Mouse (Mus musculus) lung, embryonic 16.5 days (tissue): ENCODE measurements around the gene Brinp3. TPM values are rescaled to one million over a fixed set of nuclear protein-coding genes. Genes with fewer than 3 reads are reported as not detected.

ENCODE experiments used
- ATAC-seq: fragments of 200-750 bp; cut with Nextera tagmentation; 2 replicates; pipeline ENCODE4 v1.8.0; 2017; ENCODE audit warnings: low read depth, mild to moderate bottlenecking, moderate library complexity
- H3K27ac ChIP-seq: fragments of 300-500 bp; sonication (generic); 2 replicates; pipeline ENCODE4 v1.5.1; 2014; ENCODE audit warnings: mild to moderate bottlenecking, control low read depth, low read length
- H3K27me3 ChIP-seq: fragments of 300-500 bp; sonication (generic); 2 replicates; pipeline ENCODE4 v1.6.1; 2014; ENCODE audit warnings: low read depth, low read length, mixed read lengths; ENCODE audit not compliant: control insufficient read depth, insufficient read depth
- H3K36me3 ChIP-seq: fragments of 300-500 bp; sonication (generic); 2 replicates; pipeline ENCODE4 v1.6.1; 2014; ENCODE audit warnings: low read length; ENCODE audit not compliant: control insufficient read depth, insufficient read depth
- H3K4me1 ChIP-seq: fragments of 300-500 bp; sonication (generic); replicated peaks from 2 replicates; pipeline ENCODE4 v1.6.1; 2014; ENCODE audit warnings: low read length, mixed read lengths; ENCODE audit not compliant: control insufficient read depth, insufficient read depth
- H3K4me2 ChIP-seq: fragments of 300-500 bp; sonication (generic); 2 replicates; pipeline ENCODE4 v1.6.1; 2014; ENCODE audit warnings: low read depth, low read length, control low read depth
- H3K4me3 ChIP-seq: fragments of 300-500 bp; sonication (generic); 2 replicates; pipeline ENCODE4 v1.5.1; 2014; ENCODE audit warnings: mild to moderate bottlenecking, low read length, control low read depth
- H3K9ac ChIP-seq: fragments of 300-500 bp; sonication (generic); 2 replicates; pipeline ENCODE4 v1.6.1; 2014; ENCODE audit warnings: low read length, control low read depth
- H3K9me3 ChIP-seq: fragments of 300-500 bp; sonication (generic); 2 replicates; pipeline ENCODE4 v1.6.1; 2016; ENCODE audit warnings: low read length; ENCODE audit not compliant: control insufficient read depth
- WGBS: fragments of 180-500 bp; shearing (Covaris S2); extraction: QIAGEN DNeasy Blood & Tissue Kit; methylation state at CpG from one replicate; pipeline ENCODE4 v1.1.7; 2014; 5-methylcytosine and 5-hydroxymethylcytosine counted together
- polyA plus RNA-seq: library from polyadenylated mRNA; unstranded; fragments of >200 nt; fragmentation: Nextera tagmentation; extraction: Ambion mirVana; gene quantifications from 2 replicates; pipeline ENCODE4 v1.2.1, GENCODE M21; 2015

Gene Brinp3
- polyA plus RNA-seq, 1 experiment from 2014 or later = 0.06 TPM

DNA sequence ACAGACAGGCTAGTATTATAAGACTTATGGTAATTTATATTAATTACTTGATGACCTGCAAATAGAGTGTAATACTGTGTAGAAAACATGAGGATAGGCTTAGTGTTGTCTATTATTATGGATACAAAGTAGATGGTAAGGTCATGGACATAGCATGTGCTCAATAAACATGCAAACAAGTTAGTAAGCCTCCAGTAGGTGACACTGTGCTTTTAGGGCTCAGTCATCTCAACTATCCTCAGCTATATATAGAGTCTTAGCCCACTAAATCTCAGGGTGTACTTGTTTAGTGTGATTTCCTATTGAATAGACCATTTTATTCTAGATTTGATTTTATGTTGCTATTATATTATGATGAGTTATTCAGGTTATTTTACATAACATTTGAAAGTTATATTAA is 34.0 kb downstream of the Brinp3 start:
- H3K4me3 ChIP-seq = no peak overlapping the region
- H3K27ac ChIP-seq = no peak overlapping the region
- no peaks in the 10 kb centered on the region for H3K4me1 ChIP-seq
- no peak overlapping the region for H3K4me2 ChIP-seq
- no peaks in the 10 kb centered on the region for H3K36me3 ChIP-seq
- H3K9ac ChIP-seq = no peak overlapping the region
- no peak for ATAC-seq
- H3K9me3 ChIP-seq = no peaks in the 10 kb centered on the region
- no peaks in the 10 kb centered on the region for H3K27me3 ChIP-seq

DNA sequence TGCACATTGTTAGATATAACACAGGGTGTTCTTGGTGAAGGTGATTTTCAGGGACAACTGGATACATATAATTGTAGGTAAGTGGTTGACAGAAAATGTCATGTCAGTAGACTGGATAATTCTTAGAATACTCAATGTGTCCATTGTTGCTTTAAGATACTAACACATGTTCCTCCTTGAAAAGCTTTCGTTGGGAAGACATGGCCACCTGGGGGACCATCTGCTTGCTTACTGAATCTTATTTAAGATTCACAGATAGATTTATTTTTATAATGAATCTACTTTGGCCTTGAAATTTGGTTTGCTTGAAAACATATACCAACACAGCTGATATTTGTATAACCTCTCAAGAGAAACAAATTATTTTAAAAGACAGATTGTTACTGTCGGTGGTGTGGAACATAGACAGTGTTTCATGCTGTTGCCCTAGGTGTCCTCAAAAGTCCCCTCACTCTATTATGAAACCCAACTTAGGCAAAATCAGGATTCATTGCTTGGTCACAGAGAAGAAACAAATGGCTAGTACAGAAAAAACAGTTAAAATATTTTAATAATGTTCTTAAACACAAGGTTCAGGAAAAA is 52.4 kb downstream of the Brinp3 start:
- Histone ChIP-seq H3K27ac (no peak overlapping the region), H3K9me3 (no peaks in the 10 kb centered on the region), H3K27me3 (no peaks in the 10 kb centered on the region), H3K36me3 (no peaks in the 10 kb centered on the region), H3K4me2 (no peak overlapping the region), H3K4me1 (no peaks in the 10 kb centered on the region), H3K9ac (no peak overlapping the region), H3K4me3 (no peak overlapping the region)
- 75% methylated on average over 2 of the region's 2 CpGs for WGBS
- ATAC-seq = no peak

DNA sequence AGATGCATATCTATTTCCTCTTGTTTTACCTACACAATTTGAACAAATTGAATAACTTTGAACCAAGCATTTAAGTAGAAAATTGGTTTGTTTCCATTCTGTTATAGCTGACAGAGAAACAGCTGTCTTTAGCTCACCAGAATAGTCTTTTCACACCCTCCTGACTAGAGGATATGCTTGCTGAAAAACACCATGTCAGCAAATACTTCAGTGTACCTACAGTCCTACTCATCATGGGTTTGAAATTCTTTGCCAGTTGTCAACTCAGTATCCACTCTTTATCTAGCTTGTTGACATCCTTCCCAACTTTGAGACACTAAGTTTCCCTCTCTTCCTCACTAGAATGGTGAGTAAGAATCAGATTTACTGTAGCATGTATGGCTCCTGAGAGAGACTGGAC is 62.4 kb downstream of the Brinp3 start:
- H3K27me3 ChIP-seq = no peaks in the 10 kb centered on the region
- H3K27ac ChIP-seq = no peak overlapping the region
- ATAC-seq = no peak
- no peaks in the 10 kb centered on the region for H3K9me3 ChIP-seq
- no peaks in the 10 kb centered on the region for H3K4me1 ChIP-seq
- no peak overlapping the region for H3K4me2 ChIP-seq
- H3K4me3 ChIP-seq = no peak overlapping the region
- H3K9ac ChIP-seq = no peak overlapping the region
- H3K36me3 ChIP-seq = no peaks in the 10 kb centered on the region

DNA sequence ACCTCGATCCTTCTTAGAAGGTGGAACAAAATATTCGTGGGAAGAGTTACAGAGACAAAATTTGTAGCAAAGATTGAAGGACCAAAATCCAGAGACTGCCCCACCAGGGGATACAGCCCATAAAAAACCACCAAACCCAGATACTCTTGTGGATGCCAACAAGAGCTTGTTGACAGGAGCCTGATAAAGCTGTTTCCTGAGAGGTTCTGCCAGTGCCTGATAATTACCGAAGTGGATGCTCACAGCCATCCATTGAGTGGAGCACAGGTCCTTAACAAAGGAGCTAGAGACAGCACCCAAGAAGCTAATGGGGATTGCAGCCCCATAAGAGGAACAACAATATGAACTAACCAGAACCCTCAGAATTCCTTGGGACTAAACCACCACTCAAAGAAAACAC is 67.6 kb downstream of the Brinp3 start:
- H3K9me3 ChIP-seq = no peaks in the 10 kb centered on the region
- H3K27me3 ChIP-seq = no peaks in the 10 kb centered on the region
- H3K4me1 ChIP-seq = no peaks in the 10 kb centered on the region
- no peak overlapping the region for H3K4me3 ChIP-seq
- no peak overlapping the region for H3K4me2 ChIP-seq
- no peak overlapping the region for H3K27ac ChIP-seq
- H3K9ac ChIP-seq = no peak overlapping the region
- 64% methylated on average over 3 of the region's 3 CpGs for WGBS
- ATAC-seq = no peak
- no peaks in the 10 kb centered on the region for H3K36me3 ChIP-seq

DNA sequence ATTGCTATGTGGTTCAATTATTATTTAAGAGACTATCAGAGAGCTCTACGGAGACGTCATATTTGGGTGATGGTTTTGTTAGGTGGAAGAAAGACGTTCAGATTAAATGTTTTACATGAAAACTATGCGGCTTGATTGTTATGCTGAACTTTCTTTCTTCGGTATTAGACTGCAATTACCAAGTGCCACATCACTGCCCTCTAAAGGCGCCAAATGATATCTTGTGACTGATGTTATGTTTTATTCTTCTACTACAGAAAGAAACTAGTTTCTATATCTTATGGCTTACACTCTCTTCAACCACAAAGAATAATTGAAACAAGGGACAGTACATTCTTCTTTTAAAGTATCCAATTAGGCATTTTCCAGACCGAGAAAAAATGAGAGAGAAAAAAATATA is 89.6 kb downstream of the Brinp3 start:
- no peak for ATAC-seq
- no peak overlapping the region for H3K4me3 ChIP-seq
- H3K9ac ChIP-seq = no peak overlapping the region
- H3K27ac ChIP-seq = no peak overlapping the region
- no peak overlapping the region for H3K4me2 ChIP-seq
- H3K27me3 ChIP-seq = no peaks in the 10 kb centered on the region
- 62% methylated on average over 7 of the region's 7 CpGs for WGBS
- H3K36me3 ChIP-seq = no peaks in the 10 kb centered on the region
- no peaks in the 10 kb centered on the region for H3K4me1 ChIP-seq
- no peaks in the 10 kb centered on the region for H3K9me3 ChIP-seq

DNA sequence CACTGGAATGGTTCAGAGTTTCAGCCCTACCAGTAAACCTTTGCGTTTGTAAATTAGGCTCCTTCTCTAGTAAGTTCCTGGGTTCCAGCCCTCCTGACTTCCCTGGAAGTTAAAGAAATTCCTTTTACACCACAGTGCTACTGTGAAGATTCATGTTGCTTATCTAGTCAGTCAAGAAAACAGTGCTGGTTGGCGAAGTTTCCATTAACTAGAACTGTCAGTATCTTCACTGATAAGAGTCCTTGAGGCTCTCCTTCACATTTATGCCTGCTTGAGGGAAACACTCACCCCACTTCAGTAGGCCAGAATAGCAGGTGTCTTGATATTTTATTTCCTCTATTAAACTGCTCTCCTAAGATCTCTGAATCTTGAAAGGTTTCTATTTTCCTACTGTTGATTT is 138.3 kb downstream of the Brinp3 start:
- Histone ChIP-seq H3K4me3 (no peak overlapping the region), H3K36me3 (no peaks in the 10 kb centered on the region), H3K27me3 (no peaks in the 10 kb centered on the region), H3K27ac (no peak overlapping the region), H3K4me2 (no peak overlapping the region), H3K9ac (no peak overlapping the region), H3K9me3 (no peaks in the 10 kb centered on the region), H3K4me1 (no peaks in the 10 kb centered on the region)
- WGBS = 39% methylated on average over 2 of the region's 2 CpGs
- ATAC-seq = no peak

DNA sequence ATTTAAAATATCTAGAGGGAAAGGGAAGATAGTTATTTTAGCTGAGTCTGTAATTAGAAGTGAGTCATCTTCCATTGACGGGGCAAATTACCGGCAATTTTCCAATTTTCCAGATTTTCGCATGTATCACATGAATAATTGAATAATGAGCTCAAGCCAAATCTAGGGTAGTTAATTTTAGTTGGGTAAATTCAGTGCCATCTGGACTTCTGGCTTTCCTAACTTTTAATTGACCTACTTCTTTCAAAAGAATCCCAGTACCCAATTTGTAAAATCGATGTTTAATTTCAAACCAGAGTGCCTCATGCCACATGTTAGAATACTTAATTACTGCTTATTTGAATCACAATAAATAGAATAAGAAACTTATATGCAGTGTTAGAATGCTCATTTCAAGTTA is 162.7 kb downstream of the Brinp3 start:
- H3K4me2 ChIP-seq = no peak overlapping the region
- H3K36me3 ChIP-seq = no peaks in the 10 kb centered on the region
- H3K9ac ChIP-seq = no peak overlapping the region
- H3K4me3 ChIP-seq = no peak overlapping the region
- H3K27me3 ChIP-seq = no peaks in the 10 kb centered on the region
- H3K9me3 ChIP-seq = no peaks in the 10 kb centered on the region
- no peaks in the 10 kb centered on the region for H3K4me1 ChIP-seq
- 92% methylated on average over 4 of the region's 4 CpGs for WGBS
- no peak for ATAC-seq
- H3K27ac ChIP-seq = no peak overlapping the region

DNA sequence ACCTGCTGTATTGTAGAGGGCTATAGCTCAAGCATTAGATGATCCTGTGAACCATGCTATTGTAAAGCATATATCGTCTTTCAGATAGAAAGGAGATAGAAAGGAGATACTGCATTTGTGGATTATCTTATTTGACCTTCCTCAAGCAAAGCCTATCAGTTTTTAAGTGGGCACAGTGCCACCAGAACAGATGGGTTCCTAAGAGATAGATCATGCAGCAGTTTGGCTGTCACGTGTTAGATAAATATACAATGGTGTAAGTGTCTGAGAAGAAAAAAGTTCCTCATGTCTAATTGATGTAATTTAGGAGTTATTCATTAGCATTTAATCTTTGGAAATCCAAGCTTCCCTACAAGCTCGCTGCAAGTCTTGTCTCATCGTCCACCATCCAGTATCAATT is 206.2 kb downstream of the Brinp3 start:
- Histone ChIP-seq H3K27me3 (no peaks in the 10 kb centered on the region), H3K9ac (no peak overlapping the region), H3K4me2 (no peak overlapping the region), H3K4me3 (no peak overlapping the region), H3K36me3 (no peaks in the 10 kb centered on the region), H3K27ac (no peak overlapping the region), H3K4me1 (no peaks in the 10 kb centered on the region), H3K9me3 (no peaks in the 10 kb centered on the region)
- 43% methylated on average over 4 of the region's 4 CpGs for WGBS
- ATAC-seq = no peak

DNA sequence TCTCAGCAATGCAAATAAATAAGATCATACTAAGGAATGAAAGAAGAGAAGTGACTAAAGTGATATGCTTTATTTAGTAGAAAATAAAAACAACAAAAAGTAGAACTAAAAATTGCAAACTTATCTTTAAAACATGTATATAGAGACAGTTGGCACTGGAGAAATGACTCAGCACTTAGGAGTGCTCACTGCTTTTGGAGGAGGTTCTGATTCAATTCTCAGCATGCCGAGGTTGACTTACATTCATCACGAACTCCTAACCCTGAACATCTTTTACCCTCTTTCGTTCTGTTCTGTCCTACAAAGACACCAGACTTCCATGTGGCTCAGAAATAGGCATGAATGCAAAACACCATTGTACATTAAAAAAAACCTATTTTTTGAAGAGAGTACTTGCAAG is 225.0 kb downstream of the Brinp3 start:
- no peak overlapping the region for H3K4me3 ChIP-seq
- no peaks in the 10 kb centered on the region for H3K9me3 ChIP-seq
- 68% methylated on average over 3 of the region's 3 CpGs for WGBS
- no peak for ATAC-seq
- no peaks in the 10 kb centered on the region for H3K27me3 ChIP-seq
- no peaks in the 10 kb centered on the region for H3K4me1 ChIP-seq
- H3K4me2 ChIP-seq = no peak overlapping the region
- no peak overlapping the region for H3K9ac ChIP-seq
- H3K27ac ChIP-seq = no peak overlapping the region
- H3K36me3 ChIP-seq = no peaks in the 10 kb centered on the region
